Mouse (Mus musculus) MEL (cell line): ENCODE results near the gene Vps51.

ENCODE experiments used
- CTCF ChIP-seq, 3 experiments: IDR thresholded peaks in 2 of 3; conservative IDR thresholded peaks in 1 of 3; 2 replicates each; pipeline ENCODE4 v1.5.1; 2011 to 2012; ENCODE audit warnings: low read length in 3 of 3, low read depth in 2 of 3, mild to moderate bottlenecking in 2 of 3, improper control_type of control experiment in 1 of 3, inconsistent platforms in 1 of 3, mixed read lengths in 1 of 3, moderate library complexity in 1 of 3; ENCODE audit not compliant: control insufficient read depth in 1 of 3, insufficient read depth in 1 of 3, poor library complexity in 1 of 3, severe bottlenecking in 1 of 3
- EP300 ChIP-seq, 2 experiments: IDR thresholded peaks; 2 replicates each; pipeline ENCODE4 v1.6.1; 2011; ENCODE audit warnings: improper control_type of control experiment in 2 of 2, low read length in 2 of 2, low read depth in 1 of 2, mild to moderate bottlenecking in 1 of 2
- ETS1 ChIP-seq: IDR thresholded peaks from 2 replicates; pipeline ENCODE4 v1.6.1; 2012; ENCODE audit warnings: low read depth, mild to moderate bottlenecking, inconsistent platforms, low read length, improper control_type of control experiment, moderate library complexity
- HCFC1 ChIP-seq: IDR thresholded peaks from 2 replicates; pipeline ENCODE4 v1.6.1; 2012; ENCODE audit warnings: low read depth, mild to moderate bottlenecking, inconsistent platforms, low read length, improper control_type of control experiment, moderate library complexity
- KAT2A ChIP-seq: conservative IDR thresholded peaks from 2 replicates; pipeline ENCODE4 v1.6.1; 2012; ENCODE audit warnings: low read depth, low read length, improper control_type of control experiment, inconsistent platforms
- MYC ChIP-seq: IDR thresholded peaks from 2 replicates; pipeline ENCODE4 v1.6.1; 2011; ENCODE audit warnings: low read depth, mild to moderate bottlenecking, low read length, improper control_type of control experiment, moderate library complexity
- NELFE ChIP-seq: IDR thresholded peaks from 2 replicates; pipeline ENCODE4 v1.6.1; 2011; ENCODE audit warnings: low read depth, low read length, improper control_type of control experiment
- POLR2A ChIP-seq, 2 experiments: IDR thresholded peaks; 2 replicates each; pipeline ENCODE4 v1.6.1; 2011 to 2012; ENCODE audit warnings: low read length in 2 of 2, mild to moderate bottlenecking in 2 of 2, control low read depth in 1 of 2, improper control_type of control experiment in 1 of 2, low read depth in 1 of 2, moderate library complexity in 1 of 2; ENCODE audit not compliant: control insufficient read depth in 1 of 2, insufficient read depth in 1 of 2, poor library complexity in 1 of 2
- SIN3A ChIP-seq: IDR thresholded peaks from 2 replicates; pipeline ENCODE4 v1.6.1; 2012; ENCODE audit warnings: low read length, improper control_type of control experiment, inconsistent platforms
- TAL1 ChIP-seq: IDR thresholded peaks from 2 replicates; pipeline ENCODE4 v1.6.1; 2012; ENCODE audit warnings: mild to moderate bottlenecking, inconsistent platforms, low read length, moderate library complexity, mixed read lengths
- TBP ChIP-seq: IDR thresholded peaks from 2 replicates; pipeline ENCODE4 v1.8.0; 2011; ENCODE audit warnings: low read depth, low read length, improper control_type of control experiment
- USF2 ChIP-seq, 2 experiments: IDR thresholded peaks; 2 replicates each; pipeline ENCODE4 v1.6.1; 2011 to 2012; ENCODE audit warnings: improper control_type of control experiment in 2 of 2, low read length in 2 of 2, borderline replicate concordance in 1 of 2, inconsistent platforms in 1 of 2, low read depth in 1 of 2, mild to moderate bottlenecking in 1 of 2; ENCODE audit not compliant: insufficient read depth in 1 of 2
- ZC3H11A ChIP-seq: IDR thresholded peaks from 2 replicates; pipeline ENCODE4 v1.6.1; 2012; ENCODE audit warnings: low read depth, mild to moderate bottlenecking, inconsistent platforms, low read length, improper control_type of control experiment

DNA sequence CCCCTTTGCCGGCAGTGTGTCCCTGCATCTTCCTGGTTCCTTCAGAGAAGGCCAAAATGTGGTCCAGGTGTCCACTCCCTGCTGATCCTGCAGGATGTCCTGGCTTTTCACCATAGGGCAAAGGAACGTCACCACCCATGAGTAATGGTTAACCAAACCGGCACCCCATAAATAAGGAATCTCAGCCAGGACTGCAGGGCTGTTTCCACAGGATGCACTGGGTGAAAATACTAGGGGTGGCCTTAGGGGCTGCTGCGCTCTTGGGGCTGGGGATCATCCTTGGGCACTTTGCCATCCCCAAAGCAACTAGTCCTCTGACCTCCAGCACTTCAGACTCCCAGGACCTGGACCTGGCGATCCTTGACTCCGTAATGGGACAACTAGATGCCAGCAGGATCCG lies 28.6 kb upstream of the Vps51 start, which contains the start of gene Naaladl1:
- TF ChIP-seq NELFE (no peak), ETS1 (no peak), HCFC1 (no peak), CTCF (IDR thresholded peaks at IDR 0.05 in 2 of 3, conservative IDR thresholded peaks at IDR 0.05 in 1 of 3; ENCODE audit: control insufficient read depth in 1 of 3, insufficient read depth in 1 of 3, low read depth in 2 of 3, low read length in 3 of 3, poor library complexity in 1 of 3, severe bottlenecking in 1 of 3) (no peak), MYC (no peak), TAL1 (no peak), EP300 (IDR thresholded peaks at IDR 0.05; ENCODE audit: low read depth in 1 of 2, low read length in 2 of 2) (no peak), TBP (no peak), POLR2A (IDR thresholded peaks at IDR 0.05; ENCODE audit: control insufficient read depth in 1 of 2, insufficient read depth in 1 of 2, low read depth in 1 of 2, low read length in 2 of 2, poor library complexity in 1 of 2) (no peak), USF2 (IDR thresholded peaks at IDR 0.05; ENCODE audit: borderline replicate concordance in 1 of 2, insufficient read depth in 1 of 2, low read depth in 1 of 2, low read length in 2 of 2) (no peak), SIN3A (no peak), KAT2A (no peak), ZC3H11A (no peak)
